Mouse (Mus musculus) lung, adult 18-20 months (tissue): Measurements from ENCODE around the gene Zmynd12.
A peak's percentile ranks its signal among the peaks of the same experiment; 100 is the strongest.

ENCODE experiments used
- DNase-seq, 2 experiments: peaks; one replicate each; pipeline ENCODE4 v3.0.0; 2022; ENCODE audit warnings: mixed read lengths in 2 of 2

Gene Zmynd12

DNA sequence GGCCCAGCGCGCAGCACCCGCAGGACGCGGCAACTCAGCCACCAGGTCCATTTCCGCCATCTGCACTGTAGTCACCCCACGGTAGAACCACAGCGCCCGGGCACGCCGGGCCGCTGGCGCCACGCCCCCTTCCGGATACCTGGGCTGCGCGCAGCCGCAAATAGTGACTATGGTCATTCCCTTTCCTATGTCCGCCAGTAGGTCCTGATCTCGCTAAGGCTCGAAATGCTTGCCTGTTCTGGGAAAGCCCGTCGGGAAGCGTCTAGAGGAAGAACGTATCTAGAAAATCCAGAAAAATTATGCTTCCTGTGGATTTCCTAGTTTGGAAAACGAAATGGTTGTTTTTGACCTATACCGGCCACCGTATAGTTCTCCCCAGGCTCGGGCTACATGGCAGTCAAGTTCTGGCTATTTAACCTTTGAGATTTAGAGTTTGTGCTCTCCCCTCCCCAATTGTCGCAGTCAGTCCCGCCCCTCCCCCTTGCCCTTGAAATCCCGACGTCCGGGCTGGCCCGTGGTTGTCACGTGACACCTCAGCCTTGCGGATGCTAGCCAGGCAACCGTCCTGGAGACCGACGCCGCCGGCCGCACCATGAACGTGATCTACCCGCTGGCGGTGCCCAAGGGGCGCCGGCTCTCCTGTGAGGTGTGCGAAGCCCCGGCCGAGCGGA lies at the start of gene Zmynd12, which contains the start of gene Ppcs:
Zmynd12 (plus strand) TSS at position 521 of the 671 bp plus-strand sequence.
Ppcs (minus strand) TSS at position 127 of the 671 bp plus-strand sequence.
- DNase-seq = peak; percentile 90 to 93

DNA sequence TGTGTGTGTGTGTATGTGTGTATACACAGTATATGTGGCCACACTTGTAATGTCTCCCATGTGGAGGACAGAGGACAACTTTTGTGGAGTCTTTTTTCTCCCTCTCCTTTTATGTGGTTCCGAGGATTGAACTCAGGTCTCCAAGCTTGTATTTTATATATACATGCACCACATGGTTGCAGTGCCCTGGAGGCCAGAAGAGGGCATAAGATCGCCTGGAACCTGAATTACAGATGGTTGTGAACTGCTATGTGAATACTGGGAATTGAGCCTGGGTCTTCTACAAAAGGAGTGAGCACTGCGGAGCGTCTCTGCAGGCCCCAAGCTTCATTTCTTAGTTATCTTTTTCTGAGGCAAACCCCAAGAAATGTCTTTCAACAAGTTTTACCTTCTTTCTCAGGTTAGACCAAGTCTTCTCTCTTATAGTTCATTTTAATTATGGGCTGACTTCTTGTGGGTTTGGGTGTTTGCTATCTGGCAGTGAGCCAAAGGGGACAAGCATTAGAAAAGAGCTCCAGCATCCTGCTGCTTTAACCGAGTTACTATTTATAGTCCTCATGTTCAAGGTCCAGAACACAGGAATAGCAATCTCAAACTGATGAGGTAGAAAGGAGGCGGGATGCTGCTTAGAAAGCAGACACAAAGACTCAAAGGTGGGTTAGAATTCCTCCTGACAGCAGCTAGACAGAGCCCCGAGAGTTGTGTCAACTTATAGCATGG lies 41.0 kb upstream of the Zmynd12 start:
- no peak for DNase-seq

DNA sequence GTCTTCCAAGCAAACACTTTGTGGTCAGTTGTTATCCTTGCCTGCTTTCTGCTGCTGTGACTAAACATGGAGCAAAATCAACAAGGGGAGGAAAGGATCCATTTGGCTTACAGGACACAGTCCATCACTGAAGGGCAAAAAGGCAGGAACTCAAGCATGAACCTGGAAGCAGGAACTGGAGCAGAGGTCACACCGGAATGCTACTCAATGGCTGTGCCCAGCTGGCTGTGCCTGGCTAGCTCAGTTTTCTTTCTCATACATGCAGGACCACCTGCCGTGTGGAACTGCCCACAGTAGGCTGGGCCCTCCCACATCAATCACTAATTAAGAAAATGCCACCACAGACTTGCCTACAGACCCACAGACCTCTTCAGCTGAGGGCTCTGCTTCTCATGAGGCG lies 33.4 kb upstream of the Zmynd12 start:
- DNase-seq = no peak

DNA sequence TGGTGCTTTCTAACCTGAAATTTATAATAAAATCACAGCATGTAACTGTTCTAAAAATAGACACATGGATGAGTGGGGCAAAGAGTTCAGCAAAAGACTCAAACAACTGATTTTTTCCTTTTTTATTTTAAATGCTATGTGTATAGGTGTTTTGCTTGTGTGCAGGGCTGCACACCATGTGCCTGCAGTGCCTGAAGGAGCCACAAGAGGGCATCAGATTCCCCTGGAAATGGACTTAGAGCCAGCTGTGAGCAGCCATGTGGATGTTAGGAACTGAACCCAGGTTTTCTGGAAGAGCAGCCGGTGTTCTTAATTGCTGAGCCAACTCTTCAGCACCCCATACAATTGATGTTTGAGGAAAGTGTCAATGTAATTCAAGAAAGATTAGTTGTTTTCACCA lies 32.2 kb upstream of the Zmynd12 start:
- DNase-seq = no peak

DNA sequence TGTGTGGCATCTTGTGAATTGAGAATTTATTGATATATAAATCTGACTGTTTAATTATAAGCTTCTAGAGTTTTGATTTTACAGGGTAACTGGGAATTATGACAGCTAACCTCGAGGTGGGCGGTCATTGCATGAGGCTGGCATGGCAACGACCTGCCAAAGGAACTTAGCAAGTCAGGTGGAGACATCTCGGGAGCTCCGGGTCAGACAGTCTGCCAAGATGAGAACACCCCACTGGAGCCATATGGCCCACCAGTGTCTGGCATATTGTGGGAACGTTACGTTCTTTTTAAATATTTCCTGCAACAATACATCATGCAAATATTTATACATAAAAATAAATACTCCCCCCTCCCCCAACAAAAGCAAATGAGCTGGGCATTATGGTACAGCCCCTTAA lies 23.9 kb upstream of the Zmynd12 start:
- no peak for DNase-seq

DNA sequence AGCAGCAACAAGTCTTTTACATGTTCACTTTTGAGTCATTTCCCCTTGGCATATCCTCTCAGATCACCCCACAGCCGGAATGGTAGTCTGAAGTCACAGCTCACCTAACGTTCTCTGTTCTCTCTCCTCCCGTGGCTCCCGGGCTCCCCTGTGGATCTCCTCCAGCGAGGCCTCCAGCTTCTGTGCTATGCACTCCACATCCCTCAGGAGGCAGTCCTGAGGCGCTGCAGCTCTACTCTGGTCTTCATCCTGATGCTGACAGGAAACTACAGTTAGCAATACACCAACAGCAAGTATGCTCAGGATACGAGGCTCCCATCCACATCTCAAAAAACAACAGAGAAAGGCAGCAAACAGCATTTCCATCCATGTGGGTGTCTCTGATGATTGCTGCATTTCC lies 21.7 kb upstream of the Zmynd12 start:
- no peak for DNase-seq

DNA sequence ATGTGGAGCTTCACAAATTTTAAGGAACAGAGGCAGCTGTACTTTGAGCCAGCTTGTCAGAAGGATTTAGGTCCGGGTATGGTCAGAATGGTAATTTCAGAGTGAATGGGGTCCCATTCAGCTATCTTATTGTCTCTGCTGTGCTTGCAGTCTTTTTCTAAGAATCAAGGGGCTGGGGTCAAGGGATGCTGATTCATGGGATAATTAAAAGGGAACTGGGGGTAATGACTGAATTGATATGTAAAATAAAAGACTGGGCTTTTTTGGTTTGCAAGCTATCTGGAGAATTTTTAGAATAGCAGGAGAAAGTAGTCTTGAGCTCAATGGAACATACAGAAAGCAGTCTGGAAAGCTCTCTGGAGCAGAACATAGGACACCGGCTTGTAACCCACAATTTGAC lies 19.2 kb upstream of the Zmynd12 start:
- DNase-seq = no peak

DNA sequence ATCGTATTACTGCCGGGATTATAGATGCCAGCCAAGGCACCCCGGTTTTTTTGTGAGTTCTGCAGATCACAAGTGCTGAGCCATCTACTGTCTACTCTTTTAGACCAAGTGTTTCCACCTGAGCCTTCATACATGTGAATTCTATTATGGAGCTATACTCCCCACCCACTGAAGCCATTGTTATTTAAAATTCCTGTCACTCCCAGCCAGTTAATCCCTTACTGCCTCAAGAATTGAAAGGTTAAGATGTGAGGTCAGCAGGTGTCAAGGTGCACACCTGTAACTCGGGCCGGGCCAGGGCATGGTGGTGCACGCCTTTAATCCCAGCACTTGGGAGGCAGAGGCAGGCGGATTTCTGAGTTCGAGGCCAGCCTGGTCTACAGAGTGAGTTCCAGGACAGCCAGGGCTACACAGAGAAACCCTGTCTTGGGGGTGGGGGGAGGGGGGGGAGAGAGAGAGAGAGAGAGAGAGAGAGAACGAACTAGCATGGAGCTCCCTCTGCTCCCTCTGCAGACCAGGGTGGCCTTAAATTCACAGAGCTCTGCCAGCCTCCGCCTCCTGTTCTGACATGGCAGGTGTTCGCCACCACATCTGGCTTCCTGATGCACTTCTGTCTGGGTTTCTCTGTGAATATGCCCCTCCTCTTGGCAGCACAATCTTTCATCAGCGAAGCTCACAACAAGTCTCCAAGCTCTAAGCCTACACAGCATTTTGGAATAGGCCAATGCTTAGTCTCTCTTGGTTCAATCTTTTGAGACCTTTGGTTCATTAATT lies 10.6 kb upstream of the Zmynd12 start:
- DNase-seq = no peak

DNA sequence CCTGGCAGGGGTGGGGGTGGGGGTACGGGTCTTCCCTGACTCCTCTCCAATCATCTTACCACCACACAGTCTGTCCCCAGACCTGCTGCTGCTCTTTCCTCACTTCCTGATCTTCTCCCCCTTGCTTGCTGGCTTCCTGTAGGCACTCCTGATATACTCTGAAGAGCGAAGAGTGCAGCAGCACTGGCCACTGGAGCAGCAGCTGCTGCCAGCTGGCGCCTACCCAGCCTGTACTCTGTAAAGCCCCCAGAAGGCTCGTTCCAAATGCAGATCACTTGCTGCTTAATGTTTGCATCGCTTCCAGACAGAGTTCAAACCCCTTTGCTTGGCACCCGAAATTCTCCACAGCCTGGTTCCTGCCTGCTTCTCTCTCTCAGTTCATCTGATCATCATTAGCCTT lies 9.8 kb upstream of the Zmynd12 start:
- no peak for DNase-seq

DNA sequence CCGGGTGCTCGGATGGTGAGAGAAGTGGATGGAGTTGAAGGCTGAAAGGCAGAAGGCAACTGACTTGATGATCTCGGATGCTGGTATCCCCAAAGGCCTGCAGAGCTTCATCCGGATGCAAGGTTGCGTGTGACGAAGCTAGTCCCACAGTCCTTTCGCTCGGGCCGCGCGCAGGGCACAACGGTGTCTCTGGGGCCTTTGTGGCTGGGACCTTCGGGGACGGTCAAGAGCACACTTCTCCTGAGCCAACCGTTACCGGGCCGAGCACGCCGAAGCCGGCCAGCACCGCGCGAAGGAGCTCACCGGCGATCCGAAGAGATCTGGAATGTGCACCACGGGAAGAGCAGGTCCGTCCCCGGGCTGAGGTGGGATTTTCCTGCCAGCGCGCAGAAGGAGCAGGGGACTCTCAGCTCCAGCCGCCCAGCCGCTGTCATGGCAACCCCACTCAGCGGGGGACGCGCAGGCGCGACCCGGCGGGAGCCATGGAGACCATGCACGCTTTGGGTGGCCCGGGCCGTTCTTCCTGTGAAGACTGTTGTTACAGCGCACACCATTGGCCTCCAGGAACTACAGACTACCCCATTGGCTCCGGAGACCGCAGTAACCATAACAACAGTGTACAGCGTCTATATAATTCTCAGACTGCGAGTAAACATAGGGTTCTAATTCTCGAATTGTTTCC lies 7.4 kb upstream of the Zmynd12 start, which contains the start of gene Ccdc30:
Ccdc30 (minus strand) TSS at position 450 of the 682 bp plus-strand sequence.
- DNase-seq = peak; percentile 85 to 91

DNA sequence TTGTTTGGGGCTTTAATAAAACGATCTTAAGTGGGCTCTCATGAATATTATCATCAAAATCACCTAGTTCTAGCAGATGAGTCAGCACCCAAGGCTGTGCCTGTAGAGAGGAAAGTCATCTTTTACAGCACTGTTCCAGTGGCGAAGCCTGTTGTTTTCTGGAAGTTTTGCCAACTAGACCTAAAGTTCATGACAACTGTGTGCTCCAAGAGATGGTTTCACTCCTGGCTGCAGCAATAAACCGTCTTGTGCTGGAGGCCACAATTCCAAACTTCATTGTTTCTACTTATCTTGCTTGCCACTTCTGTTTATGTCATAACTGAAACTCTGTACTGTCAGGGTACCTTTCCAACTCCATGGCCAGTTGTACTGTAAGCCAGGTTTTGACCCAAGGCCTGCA lies 5.3 kb upstream of the Zmynd12 start:
- DNase-seq = no peak

DNA sequence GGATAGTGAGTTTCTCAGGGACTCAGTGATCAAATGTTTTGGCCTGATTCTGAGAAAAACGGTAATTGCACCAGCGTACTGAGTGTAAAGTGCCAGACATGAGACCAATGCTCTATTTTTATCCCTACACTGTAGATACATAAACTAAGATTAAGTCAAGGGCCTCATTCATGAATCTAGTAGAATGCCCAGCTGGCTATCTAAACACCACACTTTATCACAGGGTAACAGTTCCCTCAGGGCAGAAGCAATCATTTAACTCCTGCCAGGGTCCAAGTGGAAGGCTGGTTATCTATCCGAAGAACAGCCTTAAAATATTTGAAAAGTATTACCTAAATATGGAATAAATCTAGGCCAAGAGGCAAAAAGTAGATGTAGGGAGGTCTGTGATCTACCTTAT lies 4.7 kb upstream of the Zmynd12 start:
- no peak for DNase-seq

DNA sequence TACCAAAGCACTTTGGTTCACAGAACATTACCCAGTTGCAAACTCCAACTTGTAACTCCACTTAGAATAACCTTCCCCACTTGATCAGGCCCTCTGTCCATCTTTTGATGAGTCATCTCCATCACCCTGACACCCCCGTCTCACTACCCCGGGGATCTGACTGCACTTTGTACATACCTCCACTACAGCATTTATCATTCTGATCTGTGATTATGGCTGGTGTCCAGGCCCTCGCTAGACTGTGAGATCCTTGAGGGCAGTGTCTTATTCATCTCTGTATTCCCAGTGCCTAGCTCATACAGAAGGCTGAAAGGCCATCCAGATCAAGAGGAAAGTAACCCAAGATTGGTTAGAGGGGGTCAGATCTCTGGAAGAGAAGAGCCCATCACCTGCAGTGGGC lies 1.4 kb upstream of the Zmynd12 start:
- no peak for DNase-seq

DNA sequence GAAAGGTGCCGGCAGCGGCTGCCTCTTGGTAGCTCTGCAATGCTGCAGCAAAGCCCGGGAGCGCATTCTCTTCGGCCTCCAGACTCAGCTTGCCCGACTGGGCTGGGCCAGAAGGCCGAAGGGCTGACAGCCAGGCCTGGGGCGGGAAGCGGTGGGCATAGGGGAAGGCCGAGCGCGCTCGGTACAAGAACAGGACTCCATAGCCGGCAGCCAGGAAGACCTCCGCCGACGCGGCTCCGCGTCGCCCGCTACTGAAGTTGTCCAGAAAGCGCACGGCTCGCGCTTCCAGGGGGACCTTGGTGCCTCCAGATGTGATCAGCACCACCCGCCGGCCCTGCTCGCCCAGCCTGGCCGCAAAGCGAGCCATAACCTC lies 707 bp upstream of the Zmynd12 start:
- DNase-seq = peak in 1 of 2 experiments; percentile 15

DNA sequence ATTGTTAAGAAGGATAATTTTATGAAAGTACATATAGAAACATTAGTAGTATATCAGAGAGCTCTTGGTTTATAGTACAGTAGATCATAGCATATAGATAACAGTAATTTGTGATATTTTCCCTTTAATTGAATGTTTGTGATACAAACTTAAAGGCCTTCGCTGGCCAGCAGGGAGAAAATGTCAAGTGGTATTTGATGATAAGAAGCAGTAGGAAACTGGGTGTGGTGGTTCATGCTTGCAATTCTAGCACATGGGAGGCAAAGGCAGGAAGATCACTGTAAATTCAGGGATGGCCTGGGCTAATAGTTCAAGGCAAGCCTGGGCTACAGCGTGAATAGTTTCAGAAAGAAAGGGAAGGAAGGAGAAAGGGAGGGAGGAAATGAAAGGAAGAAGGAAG lies 2.5 kb downstream of the Zmynd12 start:
- no peak for DNase-seq

DNA sequence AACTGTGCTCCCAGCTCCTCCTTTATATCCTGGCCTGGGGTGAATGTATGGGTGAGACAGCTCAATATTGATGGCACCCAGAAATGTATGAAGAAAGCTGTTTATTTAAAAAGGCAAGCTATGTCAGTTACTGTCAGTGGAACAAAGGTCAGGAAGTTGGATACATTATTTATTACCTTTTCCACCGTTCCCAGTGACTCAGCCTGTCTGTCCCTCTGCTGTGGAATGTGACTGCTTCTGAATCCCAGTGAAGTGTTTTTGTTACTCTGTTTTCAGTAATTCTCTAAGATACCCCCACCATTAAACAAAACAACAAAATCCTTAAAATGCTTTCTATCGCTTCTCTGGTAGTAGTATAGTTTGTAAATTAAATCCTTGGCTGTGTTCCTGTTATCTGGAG lies 3.0 kb downstream of the Zmynd12 start:
- DNase-seq = no peak

DNA sequence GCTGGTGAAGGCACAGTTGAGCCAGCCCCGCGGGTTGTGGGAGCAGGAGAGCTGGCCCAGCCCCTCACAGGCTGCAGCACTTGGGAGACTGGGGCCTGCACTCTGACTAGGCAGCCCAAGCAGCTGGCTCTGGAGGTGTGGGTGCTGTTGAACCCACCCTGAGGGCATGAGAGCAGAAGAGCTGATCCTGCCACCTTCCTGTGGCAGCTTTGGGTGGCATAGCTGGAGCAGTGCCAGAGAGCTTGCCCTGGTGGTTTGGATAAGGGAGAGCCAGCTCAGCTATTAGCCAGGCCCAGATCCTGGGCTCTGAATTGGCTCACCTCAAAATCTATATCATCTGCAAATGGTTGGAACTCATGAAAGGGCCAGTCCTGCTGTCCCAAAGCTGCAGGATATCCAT lies 5.1 kb downstream of the Zmynd12 start:
- DNase-seq = no peak

DNA sequence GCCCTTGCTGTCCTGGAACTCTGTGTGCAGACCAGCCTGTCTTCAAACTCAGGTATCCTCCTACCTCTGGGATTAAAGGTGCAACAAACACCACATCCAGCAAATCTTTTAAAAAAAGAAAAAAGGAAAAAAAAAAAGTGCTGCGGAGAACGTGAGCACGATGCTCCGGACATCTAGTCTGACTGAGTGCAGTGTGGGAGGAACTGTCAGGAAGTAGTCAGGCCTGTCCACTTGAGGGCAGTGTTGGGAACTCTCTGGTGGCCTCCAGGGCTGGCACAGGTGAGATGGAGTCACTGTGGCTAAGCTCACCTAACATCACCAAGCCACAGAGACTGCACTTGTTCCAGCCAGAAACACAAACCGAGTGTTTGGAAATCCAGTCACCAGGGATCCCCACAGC lies 8.1 kb downstream of the Zmynd12 start:
- peak; percentile 35 to 65 for DNase-seq

DNA sequence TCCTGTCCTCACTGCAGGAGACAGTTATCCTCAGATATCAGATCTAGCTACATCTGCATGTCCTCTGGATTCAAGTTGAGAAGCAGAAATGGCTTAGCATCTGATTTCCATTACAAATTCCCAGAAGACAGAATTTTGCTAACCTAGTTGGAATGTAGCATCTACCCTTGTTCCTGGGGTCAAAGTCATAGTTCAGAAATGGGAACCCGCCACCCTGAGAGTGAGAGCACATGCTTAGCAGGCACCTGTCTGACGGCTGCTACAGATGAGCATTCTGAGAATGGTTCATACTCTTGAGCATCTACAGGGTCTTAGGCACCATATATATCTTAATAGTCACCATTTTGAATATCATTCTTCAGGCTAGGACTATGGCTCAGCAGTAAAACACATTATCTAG lies 15.3 kb downstream of the Zmynd12 start:
- DNase-seq = no peak

DNA sequence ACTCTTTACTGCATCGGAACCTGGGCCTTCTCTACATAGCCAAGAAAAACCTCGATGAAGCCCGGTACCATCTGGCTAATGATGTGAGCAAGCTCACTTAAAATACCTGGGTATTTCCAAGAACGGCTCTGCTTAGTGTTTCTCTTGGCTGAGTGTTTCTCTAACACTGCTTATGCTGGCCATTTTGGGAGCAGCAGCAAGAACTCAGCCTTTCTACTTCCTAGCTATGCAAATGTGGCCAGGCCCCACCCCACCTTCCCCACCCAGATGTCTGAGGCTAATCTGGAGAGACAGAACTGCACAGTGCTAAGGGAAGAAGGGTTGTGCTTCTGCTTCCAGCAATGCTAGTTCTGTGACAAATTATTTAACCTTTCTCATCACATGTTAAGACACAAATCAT lies 19.2 kb downstream of the Zmynd12 start:
- no peak for DNase-seq

DNA sequence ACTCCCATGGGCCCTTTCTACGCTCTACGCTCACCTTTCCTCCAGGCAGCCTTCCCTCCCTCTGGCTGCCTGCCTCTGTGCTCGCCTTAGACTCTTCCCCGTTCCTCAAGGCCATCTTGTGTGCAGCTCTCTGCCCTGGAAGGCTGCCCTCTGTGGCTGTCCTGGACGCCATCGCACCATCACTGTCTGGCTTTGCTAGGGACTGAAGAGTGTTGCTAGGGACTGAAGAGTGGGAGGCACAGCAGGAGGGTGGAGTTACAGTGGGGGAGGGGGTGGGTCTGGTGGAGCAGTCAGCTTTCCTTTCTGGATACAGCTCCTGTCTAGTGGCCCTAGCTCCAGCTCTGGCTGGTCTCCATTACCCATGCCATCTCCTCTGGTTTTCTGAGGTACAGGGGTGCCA lies 19.9 kb downstream of the Zmynd12 start:
- DNase-seq = no peak

DNA sequence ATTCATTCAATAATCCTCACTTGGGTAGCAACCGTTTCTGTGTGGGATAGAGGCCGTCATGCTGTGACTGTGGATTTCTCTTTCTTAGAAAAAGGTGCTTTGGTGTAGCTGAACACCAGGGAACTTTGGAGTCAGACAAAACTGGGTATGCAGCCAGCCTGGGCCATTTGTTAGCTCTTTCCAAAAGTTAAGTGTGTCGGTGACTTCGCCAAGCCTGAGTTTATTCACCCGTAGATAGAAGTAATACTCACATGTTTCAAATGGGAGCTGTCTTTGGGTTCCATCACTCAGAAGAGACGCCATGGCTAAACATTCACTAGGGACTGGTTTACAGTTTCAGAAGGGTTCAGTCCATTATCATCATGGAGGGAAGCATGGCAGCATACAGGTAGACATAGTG lies 24.6 kb downstream of the Zmynd12 start:
- no peak for DNase-seq

DNA sequence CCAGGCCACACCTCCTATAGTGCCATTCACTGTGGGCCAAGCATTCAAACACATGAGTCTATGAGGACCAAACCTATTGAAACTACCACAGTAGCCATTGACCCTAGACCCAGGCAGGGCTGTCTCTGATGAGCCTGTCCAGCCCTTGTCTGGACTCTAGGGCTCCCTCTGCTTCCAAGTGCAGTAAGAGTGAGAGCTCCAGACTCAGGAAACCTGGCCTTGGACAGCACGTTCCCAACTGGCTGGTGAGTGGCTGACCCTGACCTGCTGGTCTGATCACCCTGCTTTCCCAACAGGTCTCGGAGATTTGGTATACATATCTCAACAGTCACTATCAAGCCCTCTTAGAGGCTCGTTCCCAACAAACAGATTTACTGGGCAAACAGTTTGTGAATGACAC lies 25.2 kb downstream of the Zmynd12 start:
- DNase-seq = no peak
